Mouse (Mus musculus) adrenal gland, adult 18-20 months (tissue): ENCODE results near the gene Clmp. TPM values are rescaled to one million over a fixed set of nuclear protein-coding genes. Genes with fewer than 3 reads are reported as not detected.

Experiments
- DNase-seq, 2 experiments: peaks; one replicate each; pipeline ENCODE4 v3.0.0; 2021 to 2022; ENCODE audit warnings: low spot score in 2 of 2
- total RNA-seq, 2 experiments: library from RNA; stranded (reverse); gene quantifications; 1 replicate in 1 of 2; 2 replicates in 1 of 2; pipeline ENCODE4 v1.2.3; 2021

Gene Clmp
- total RNA-seq, 2 experiments from 2014 or later = 5.2 to 8.1 TPM

GRCm38 (mm10) chr9:40727824-40728495 lies 42.2 kb downstream of the Clmp start:
- no peak for DNase-seq

DNA sequence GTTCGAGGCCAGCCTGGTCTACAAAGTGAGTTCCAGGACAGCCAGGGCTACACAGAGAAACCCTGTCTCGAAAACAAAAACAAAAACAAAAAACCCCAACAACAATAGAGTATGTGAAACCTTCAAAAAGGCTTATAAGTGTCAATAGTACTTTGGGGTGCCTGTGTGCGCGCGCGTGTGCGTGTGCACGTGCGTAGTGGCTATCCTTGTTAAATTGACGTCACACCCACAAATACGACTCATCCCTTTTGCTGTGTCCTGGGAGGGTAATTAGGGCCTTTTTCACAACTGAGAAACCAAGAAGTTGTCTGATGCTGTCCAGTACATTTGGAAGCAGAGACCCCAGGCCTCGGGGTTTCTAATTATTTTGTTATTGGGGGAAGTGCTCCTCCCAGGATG lies 44.5 kb downstream of the Clmp start:
- DNase-seq = no peak

- DNase-seq = peak; percentile 42 to 55
Observed at GRCm38 (mm10) chr9:40730701-40731590, 45.2 kb downstream of the Clmp start.

DNA sequence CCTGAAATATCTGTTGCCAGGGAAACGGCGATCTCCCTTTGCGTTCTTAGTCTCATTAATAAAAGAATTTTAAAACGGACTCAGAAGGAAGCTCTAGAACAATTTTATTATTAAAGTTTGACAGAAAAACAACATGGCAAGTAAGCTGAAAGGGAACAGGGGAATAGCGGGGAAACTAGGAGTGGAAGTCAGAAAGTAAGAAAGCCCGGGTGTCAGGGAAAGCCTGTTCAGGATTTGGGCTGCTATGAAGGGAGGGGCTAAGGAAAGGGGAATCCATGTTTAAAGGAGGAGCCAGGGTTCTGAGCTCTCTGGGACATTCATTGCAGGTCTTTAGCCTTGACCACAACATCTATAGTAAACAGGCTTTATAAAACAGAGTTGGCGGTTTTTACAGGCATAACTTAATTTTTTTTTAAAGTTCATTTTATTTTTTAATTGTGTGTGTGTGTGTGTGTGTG lies 45.9 kb downstream of the Clmp start:
- DNase-seq = no peak

DNA sequence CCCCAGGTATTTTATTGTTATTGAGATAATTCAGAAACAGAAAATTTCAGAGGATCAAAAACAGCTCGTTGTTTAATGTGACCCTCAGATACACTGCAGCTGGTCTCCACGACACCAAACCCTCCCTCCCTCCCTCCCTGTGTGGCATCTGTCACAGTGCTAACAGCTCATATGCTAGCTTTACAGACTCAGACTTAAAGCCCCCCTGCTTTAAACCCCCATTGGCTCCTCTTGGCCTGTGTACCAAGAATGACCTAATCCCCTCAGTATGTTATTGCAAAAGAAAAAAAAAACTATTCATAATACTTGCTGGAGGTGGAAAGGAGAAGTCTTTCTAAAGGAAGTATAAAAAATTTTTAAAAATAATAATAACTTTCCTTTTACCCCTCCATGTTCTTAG lies 46.5 kb downstream of the Clmp start:
- DNase-seq = no peak

GRCm38 (mm10) chr9:40737117-40737516 lies 51.4 kb downstream of the Clmp start:
- no peak for DNase-seq

DNA sequence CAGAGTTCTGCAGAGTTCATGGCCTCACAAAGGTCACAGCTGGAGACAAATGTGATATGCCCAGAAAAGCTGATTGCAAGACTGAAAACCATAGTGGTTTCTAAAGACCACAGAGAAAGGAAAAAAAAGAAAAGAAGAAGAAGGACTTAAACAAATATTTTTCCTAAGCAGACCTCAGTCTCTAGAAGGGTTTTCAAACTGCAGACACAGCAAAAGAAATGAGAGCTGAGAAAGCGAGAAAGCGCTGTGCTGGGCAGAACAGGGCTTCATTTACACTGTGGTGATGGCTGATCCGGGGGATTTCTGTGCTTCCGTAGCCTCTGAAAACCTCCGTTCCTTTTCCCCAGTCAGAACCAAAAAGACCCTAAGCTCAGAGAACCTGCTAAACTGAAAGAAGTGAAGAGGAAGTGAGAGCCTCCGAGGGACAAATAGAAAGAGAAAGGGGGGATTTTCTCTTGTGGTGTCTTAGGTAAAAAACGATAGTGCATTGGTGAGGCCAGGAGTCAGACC lies 57.8 kb downstream of the Clmp start:
- no peak for DNase-seq

- DNase-seq = no peak
Observed at GRCm38 (mm10) chr9:40744233-40744632, 58.5 kb downstream of the Clmp start.

- no peak for DNase-seq
Observed at GRCm38 (mm10) chr9:40746796-40747195, 61.0 kb downstream of the Clmp start.

DNA sequence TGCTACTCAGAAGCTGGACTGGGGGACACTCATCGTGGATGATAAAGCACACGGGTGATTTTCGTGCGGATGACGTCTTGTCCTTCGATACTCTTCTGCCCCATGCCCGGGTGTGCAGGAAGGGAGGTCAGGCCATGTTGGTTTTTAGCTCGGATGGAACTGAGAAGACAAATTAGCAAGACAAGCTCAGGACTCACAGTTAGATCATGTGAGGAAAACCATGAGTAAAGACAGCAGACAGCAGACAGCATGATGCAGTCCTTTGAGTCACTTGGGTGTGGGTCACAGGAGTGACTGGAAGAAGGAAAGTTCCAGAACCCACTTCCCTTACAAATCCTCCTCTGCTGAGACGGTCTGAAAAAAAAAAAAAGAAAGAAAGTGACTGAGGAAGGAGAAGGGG lies 61.5 kb downstream of the Clmp start:
- no peak for DNase-seq

- DNase-seq = no peak
Observed at GRCm38 (mm10) chr9:40749832-40750620, 64.3 kb downstream of the Clmp start.

DNA sequence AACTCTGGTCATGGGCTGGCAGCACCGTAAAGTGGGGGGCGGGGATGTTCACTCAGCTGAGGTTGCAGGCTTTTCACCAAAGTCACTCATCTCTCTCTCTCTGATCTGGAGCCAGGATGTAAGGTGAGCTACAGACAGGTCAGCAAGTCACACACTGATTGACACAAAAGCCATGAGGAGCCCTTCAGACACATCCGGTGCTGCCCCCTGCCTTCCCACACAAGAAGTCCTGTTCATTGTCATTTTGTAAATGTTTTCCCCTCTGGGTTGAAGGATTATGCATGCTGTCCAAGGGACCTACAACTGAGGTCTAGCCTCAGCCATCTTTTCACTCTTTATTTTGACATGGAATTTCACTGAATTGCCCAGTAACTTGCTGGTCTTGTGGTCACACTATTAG lies 66.0 kb downstream of the Clmp start:
- no peak for DNase-seq

DNA sequence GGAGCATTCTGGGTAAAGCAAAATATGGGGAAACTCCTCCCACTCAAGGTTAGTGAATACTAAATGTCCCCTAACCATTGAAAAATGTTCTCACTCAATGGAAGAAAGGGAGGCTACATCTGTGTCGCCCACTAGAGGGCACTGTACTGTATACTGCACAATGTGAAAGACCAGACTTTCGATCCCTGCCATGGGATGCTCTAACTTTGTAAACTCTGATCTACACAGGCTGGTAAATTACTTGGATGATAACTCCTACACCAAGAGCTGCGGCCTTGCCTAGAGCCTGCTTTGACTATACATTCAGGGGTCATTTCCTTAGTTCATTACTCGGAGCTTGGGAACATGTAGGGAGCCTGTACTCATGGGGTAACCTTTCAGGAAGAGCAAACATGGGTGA lies 70.6 kb downstream of the Clmp start:
- peak; percentile 27 to 38 for DNase-seq

- DNase-seq = peak; percentile 31 to 43
Observed at GRCm38 (mm10) chr9:40757105-40757626, 71.4 kb downstream of the Clmp start.

GRCm38 (mm10) chr9:40757685-40758270 lies 72.0 kb downstream of the Clmp start:
- DNase-seq = peak; percentile 44 to 51

DNA sequence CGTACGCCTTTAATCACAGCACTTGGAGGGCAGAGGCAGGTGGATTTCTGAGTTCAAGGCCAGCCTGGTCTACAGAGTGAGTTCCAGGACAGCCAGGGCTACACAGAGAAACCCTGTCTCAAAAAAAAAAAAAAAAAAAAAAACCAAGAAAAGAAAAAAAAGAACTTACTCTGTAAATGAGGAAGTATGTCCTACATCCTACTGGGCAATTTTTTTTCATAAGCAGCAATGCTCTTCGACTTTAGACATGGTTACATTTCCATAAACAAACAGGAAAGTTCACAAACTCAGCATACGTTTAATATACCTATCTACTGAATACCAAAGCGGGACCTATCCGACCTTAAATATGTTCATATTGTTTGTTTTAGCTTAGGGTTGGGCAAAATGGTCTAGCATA lies 76.6 kb downstream of the Clmp start:
- no peak for DNase-seq

DNA sequence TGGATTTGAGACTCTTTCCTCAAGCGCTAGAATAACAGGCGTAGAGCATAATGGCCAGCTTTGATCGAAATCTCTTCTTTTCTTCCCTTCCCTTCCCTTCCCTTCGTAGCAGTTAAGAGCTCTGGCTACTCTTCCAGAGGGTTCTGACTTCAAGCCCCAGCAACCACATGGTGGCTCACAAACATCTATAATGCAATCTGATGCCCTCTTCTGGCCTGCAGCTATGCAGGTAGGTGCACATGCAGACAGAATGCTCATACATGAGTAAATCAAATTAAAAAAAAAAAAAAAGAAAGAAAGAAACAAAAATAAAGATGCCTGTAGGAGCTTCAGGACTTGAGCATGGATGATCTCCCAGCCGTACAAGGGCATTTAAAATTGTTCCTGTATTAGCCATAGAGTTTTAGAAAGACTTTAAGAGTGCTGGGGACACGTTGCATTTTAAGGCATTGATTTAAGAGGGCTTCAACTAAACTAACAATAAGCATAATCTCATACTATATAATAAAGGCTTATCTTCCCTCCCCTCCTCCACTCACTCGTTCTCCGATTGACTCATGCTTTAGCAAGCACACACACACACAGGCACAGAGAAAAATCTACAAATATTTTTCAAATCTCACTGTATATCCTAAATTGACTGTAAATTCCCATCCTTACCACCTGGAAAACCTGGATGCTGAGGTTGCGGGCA lies 79.3 kb downstream of the Clmp start:
- DNase-seq = no peak

- no peak for DNase-seq
Observed at GRCm38 (mm10) chr9:40765581-40765940, 79.8 kb downstream of the Clmp start.

DNA sequence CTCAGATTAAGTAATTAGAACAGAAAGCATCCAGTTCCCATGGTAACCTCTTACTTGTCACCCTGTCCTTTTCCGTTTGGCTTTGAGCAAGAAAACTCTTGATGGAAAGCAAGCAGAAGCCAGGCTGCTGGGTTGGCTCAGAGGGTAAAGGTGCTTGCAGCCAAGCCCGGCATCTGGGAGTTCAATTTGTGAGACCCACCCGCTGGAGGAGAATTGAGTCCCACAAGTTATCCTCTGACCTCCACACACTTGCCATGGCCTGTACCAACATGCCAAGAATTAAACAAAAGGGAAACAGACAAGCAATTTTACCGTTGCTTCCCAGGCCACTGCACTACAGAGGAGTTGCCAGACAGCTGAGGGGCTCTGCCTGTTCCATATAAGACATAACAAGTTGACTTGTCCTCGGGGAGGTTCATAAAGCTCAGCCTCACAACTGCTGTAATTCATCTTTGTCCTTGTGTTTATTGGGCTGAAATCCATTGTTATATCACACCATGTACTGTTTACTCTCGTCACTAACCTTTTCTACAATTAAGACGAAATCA lies 80.4 kb downstream of the Clmp start:
- no peak for DNase-seq

GRCm38 (mm10) chr9:40767946-40768345 lies 82.2 kb downstream of the Clmp start:
- DNase-seq = no peak
